Mouse (Mus musculus): ENCODE data around the gene Mfng.

Mfng gene

GRCm38 (mm10) chr15:78754144-78754543 lies 19.1 kb downstream of the Mfng start:
- no peak for DNase-seq

DNA sequence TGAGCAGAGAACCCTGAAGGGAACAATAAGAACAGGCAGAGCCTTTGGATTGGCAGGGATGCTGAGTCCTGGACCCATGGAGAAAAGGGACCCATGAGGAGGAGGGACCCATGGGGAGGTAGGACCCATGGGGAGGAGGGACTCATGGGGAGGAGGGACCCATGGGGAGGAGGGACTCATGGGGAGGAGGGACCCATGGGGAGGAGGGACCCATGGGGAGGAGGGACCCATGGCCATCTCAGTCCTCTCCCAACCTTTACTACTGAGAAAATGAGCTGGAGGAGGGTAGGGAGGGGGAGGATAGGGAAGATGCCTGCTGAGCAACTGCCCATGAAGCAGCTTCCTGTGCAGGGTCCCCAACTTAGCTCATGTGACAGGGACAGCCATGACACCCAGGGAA lies 20.3 kb downstream of the Mfng start:
- DNase-seq, result no peak

DNA sequence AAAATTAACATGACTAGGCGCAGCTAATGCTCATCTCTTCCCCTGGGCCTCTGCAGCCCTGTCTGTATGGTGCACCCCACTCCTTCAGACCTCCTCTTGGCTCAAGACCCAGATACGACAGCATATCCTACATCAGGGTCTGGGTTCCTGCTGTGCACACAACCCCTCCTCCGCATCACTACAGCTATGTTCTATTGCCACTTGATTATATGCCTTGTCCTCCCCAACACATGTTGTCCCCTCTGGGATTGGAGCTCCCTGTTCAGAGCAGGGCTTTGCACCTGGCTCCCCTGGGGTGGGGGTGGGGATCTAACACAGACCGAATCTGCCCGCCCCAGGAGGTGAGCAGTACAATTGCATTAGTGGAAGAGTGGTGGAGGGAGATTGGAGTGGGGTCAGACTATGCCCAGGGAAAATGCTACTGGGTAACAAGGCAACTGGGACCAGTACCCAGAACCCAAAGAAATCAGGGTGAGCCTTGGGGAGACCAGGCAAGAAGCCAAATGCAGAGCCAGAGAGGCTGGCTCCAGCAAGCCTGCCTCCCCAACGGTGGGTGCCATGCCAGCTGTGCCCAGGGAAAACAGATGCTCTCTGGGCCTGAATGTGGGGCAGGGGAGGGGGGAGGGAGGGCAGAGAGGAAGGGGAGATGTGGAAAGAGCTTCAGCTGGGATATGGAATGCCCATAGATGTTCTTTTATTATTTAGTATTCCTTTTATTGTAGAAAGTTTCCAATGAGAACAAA lies 22.5 kb downstream of the Mfng start:
- DNase-seq, result no peak

GRCm38 (mm10) chr15:78749855-78750254 lies 23.4 kb downstream of the Mfng start:
- DNase-seq, result no peak

GRCm38 (mm10) chr15:78744206-78744605 lies 29.1 kb downstream of the Mfng start:
- DNase-seq, result peak; percentile 80

DNA sequence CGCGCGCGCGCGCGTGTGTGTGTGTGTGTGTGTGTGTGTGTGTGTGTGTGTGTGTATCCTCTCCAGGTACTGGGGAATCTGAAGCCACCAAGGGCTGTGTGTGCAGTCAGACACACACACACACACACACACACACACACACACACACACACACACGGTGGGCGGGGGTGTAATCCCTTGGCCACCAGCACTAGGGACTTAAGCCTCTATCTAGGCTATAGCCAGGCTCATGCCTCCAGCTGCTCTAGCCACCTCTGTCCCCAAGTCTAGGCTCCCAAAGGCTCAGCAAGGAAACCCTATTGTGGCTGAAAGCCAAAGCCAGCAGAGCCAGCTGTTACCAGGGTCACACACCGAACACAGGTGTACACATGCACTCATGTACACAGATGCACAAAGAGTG lies 30.4 kb downstream of the Mfng start:
- no peak for DNase-seq

GRCm38 (mm10) chr15:78740662-78741061 lies 32.6 kb downstream of the Mfng start:
- DNase-seq, result no peak

- no peak for DNase-seq
These were observed 36.1 kb downstream of the Mfng start for GRCm38 (mm10) chr15:78737146-78737545.

DNA sequence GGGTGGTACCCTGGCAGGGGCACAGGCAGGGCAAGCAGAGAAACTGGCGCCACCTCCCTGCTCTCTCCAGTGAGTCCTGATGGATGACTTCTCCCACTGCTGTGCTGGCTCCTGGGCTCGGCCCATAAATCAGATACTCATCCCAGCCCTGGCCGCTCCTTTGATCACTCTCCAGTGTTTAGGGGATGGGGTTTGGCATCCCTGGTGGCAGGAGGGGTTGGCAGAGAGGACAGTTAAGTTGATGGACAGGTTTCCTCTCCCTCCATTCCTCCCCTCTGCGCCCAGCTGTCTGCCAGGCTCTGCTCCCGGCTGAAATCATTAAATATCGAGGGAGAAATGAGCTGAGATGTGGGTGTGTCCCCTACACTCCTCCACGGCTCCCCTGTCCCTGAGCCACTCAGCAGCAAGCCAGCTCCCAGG lies 36.6 kb downstream of the Mfng start:
- no peak for DNase-seq

GRCm38 (mm10) chr15:78736181-78736579 lies 37.1 kb downstream of the Mfng start:
- no peak for DNase-seq

DNA sequence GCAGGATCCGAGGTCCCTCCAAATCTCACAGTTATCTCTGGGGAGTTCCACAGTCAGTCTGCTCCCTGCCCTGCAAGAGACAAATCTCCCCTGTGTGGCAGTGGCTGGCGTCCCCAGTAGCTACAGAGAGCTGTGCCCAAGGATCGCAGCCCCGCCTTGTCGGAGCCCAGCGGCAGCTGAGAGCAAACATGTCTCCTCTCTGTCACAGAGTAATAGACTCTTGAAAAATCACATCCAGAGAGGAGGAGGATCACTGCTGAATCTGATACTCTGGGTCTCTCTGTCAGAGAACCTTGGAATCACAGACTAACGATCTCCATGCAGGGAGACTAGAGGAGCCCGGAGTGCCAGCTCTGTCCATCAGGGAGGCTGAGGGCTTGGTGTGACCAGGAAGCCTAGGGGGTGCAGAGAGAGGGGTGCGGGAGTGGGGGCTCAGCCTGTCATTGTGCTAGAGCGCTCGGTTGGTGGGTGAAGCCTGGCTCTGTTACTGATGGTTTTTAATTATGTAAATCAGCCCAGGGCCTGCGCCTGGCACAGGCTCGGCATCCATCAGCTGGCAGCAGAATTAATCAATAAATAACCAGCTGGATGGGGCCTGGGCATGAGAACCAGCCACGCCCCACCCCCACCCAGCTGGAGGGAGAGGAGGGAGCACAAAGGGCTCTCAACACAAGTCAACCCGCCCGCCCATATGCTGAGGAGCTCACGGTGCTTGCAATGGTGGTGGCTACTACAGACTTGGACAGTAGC lies 37.7 kb downstream of the Mfng start:
- no peak for DNase-seq

- no peak for DNase-seq
These were observed 41.4 kb downstream of the Mfng start for GRCm38 (mm10) chr15:78731830-78732229.

DNA sequence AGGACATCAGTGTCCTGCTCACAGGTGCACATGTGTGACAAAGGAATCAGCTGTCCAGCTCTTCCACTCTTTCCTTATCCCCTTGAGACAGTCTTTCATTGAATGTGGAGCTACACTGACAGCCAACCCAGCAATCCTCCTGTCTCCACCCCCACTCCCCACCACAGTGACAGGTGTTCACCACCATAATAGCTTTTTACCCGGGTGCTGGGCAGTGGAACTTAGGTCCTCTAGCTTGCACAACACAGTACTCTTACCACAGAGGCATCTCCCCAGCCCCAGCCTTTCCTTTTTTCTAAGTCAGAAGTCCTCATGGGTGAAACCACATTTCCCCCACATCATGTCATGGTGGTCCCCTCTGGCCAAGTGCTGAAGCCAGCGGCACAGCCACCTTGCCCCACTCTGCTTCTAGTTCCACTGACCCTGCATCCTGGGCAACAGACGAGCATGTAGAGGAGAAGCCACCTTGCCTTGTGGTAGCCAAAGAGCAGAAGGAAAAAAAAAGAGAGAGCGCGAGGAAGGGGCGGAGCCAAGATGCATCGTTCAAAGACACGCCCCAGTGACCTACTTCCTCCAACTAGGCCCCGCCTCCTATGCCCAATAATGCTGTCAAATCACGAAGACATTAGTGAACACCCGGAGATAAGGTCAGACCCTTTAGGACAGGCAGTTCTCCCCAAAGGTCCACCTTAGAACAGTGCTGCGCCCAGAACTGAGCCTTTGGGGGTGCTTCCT lies 42.8 kb downstream of the Mfng start:
- no peak for DNase-seq

- no peak for DNase-seq
These were observed 46.6 kb downstream of the Mfng start for GRCm38 (mm10) chr15:78726697-78727096.

GRCm38 (mm10) chr15:78720532-78720931 lies 52.7 kb downstream of the Mfng start:
- peak; percentile 45 for DNase-seq

DNA sequence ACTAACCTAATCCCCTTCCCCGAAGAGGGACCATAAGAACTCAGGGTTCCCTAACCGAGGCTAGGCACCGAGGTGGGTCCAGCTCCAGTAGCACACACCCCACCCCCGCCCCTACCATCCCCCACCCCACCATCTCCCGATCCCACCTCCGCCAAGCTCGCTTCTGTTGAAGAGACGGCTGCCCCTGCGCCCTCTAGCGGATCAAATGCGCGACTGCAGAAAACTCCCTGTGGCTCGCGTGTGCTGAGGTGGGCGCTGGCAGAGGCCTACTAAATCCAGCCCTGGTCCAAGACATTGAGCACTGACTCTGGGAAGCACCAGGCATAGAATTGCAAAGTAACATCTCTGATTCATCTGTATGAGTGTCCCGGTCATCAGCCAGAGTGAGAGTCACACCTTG lies 53.2 kb downstream of the Mfng start:
- DNase-seq, result peak; percentile 77

- DNase-seq, result no peak
These were observed 53.9 kb downstream of the Mfng start for GRCm38 (mm10) chr15:78719416-78719815.

GRCm38 (mm10) chr15:78718290-78719250 lies 54.7 kb downstream of the Mfng start, which contains the start of gene Elfn2:
Gene Elfn2 (minus strand): TSS chr15:78718771.
- no peak for DNase-seq

DNA sequence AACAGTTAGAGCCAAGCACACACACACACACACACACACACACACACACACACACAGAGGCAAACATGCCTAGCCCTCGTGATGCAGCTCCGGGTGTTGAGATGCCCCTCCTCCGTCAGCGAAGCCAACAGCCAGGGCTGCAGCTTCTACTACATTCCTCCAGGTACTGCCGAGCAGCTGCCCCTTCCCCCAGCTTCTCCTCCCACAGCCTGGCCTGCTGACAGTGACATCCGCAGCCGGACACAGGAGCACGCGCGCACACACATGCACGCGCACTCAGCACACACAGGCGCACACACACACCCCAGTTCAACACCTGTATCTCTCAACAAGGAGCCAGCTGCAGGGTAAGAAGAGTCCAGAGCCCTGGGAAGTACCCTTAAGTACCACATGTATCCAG lies 56.3 kb downstream of the Mfng start:
- no peak for DNase-seq

- DNase-seq, result no peak
These were observed 57.4 kb downstream of the Mfng start for GRCm38 (mm10) chr15:78715856-78716255.

DNA sequence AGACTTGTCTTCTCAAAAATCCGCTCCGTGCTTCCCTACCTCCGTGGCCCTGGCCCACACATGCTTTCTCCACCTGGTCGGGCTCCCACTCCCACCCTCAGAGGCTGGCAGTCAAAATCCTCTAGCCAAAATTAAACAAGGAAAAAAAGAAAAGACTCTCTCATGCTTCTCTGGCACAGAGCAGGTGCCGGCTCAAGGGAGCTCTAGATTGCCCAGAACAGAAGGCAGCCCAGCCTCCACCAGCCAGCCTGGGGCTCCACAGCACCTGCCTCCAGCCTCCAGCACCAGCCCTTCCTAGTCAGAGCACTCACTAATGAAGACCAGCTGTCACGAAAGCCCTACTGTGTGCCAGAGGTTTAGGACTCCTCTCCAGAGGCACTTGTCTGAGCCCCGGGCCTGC lies 59.5 kb downstream of the Mfng start:
- no peak for DNase-seq

All from lung, postnatal 14 days (tissue).